Mouse (Mus musculus): Measurements from ENCODE around the gene Cap1.

Gene Cap1

GRCm38 (mm10) chr4:122885768-122886578 lies at the start of gene Cap1:
Gene Cap1 (minus strand): TSS chr4:122886056.
- peak; percentile 97 for DNase-seq

- DNase-seq = no peak
Measured at GRCm38 (mm10) chr4:122933857-122934256, 48.0 kb upstream of the Cap1 start.

GRCm38 (mm10) chr4:122933051-122933591 lies 47.3 kb upstream of the Cap1 start:
- no peak for DNase-seq

- no peak for DNase-seq
Measured at GRCm38 (mm10) chr4:122932239-122932978, 46.6 kb upstream of the Cap1 start.

- DNase-seq = no peak
Measured at GRCm38 (mm10) chr4:122930939-122931590, 45.2 kb upstream of the Cap1 start.

- DNase-seq = no peak
Measured at GRCm38 (mm10) chr4:122923392-122924344, 37.8 kb upstream of the Cap1 start.

- DNase-seq = no peak
Measured at GRCm38 (mm10) chr4:122922841-122923240, 37.0 kb upstream of the Cap1 start.

- no peak for DNase-seq
Measured at GRCm38 (mm10) chr4:122915985-122916384, 30.1 kb upstream of the Cap1 start.

GRCm38 (mm10) chr4:122914186-122914585 lies 28.3 kb upstream of the Cap1 start:
- DNase-seq = no peak

GRCm38 (mm10) chr4:122912613-122913012 lies 26.8 kb upstream of the Cap1 start:
- no peak for DNase-seq

- peak; percentile 28 for DNase-seq
Measured at GRCm38 (mm10) chr4:122910577-122910976, 24.7 kb upstream of the Cap1 start.

GRCm38 (mm10) chr4:122909572-122910189 lies 23.8 kb upstream of the Cap1 start:
- DNase-seq = no peak

- DNase-seq = no peak
Measured at GRCm38 (mm10) chr4:122905359-122905758, 19.5 kb upstream of the Cap1 start.

GRCm38 (mm10) chr4:122903709-122904108 lies 17.9 kb upstream of the Cap1 start:
- DNase-seq = no peak

GRCm38 (mm10) chr4:122902156-122902555 lies 16.3 kb upstream of the Cap1 start:
- DNase-seq = no peak

- peak; percentile 76 for DNase-seq
Measured at GRCm38 (mm10) chr4:122898313-122898712, 12.5 kb upstream of the Cap1 start.

- no peak for DNase-seq
Measured at GRCm38 (mm10) chr4:122897750-122898149, 11.9 kb upstream of the Cap1 start.

- DNase-seq = no peak
Measured at GRCm38 (mm10) chr4:122892157-122892556, 6.3 kb upstream of the Cap1 start.

- no peak for DNase-seq
Measured at GRCm38 (mm10) chr4:122891597-122891996, 5.7 kb upstream of the Cap1 start.

- peak; percentile 65 for DNase-seq
Measured at GRCm38 (mm10) chr4:122890881-122891481, 5.1 kb upstream of the Cap1 start.

- no peak for DNase-seq
Measured at GRCm38 (mm10) chr4:122887336-122887735, 1.5 kb upstream of the Cap1 start.

All from lung, postnatal 14 days (tissue).